Mouse (Mus musculus): Measurements from ENCODE around the gene Pex14.
A peak's percentile ranks its signal among the peaks of the same experiment; 100 is the strongest.
"Not testable (repeated sequence)": the region's sequence is repeated elsewhere in the genome, so short reads cannot be mapped to it uniquely, and the experiment has no call there.

Gene Pex14

GRCm38 (mm10) chr4:149099369-149100017 is at the start of gene Pex14:
Gene Pex14, minus strand, starts transcription at chr4:149099876.
- peak; percentile 92 for DNase-seq (ENCODE audit: low spot score)

GRCm38 (mm10) chr4:149149196-149149595 is 49.5 kb upstream of the Pex14 start:
- no peak for DNase-seq (ENCODE audit: low spot score)

- no peak for DNase-seq (ENCODE audit: low spot score)
These were observed 48.4 kb upstream of the Pex14 start for GRCm38 (mm10) chr4:149148084-149148483.

GRCm38 (mm10) chr4:149147528-149147927 is 47.9 kb upstream of the Pex14 start:
- no peak for DNase-seq (ENCODE audit: low spot score)

GRCm38 (mm10) chr4:149145151-149145550 is 45.5 kb upstream of the Pex14 start:
- no peak for DNase-seq (ENCODE audit: low spot score)

- DNase-seq (ENCODE audit: low spot score) = peak; percentile 95
These were observed 44.8 kb upstream of the Pex14 start for GRCm38 (mm10) chr4:149144459-149144858.

- no peak for DNase-seq (ENCODE audit: low spot score)
These were observed 43.9 kb upstream of the Pex14 start for GRCm38 (mm10) chr4:149143594-149143993.

- DNase-seq (ENCODE audit: low spot score) = no peak
These were observed 38.8 kb upstream of the Pex14 start for GRCm38 (mm10) chr4:149138515-149138914.

- peak; percentile 95 for DNase-seq (ENCODE audit: low spot score)
These were observed 37.5 kb upstream of the Pex14 start, which contains the start of gene Cenps for GRCm38 (mm10) chr4:149136982-149137770. Gene Cenps, minus strand, starts transcription at chr4:149137629.

GRCm38 (mm10) chr4:149136116-149136850 is 36.6 kb upstream of the Pex14 start:
- peak; percentile 11 for DNase-seq (ENCODE audit: low spot score)

- no peak for DNase-seq (ENCODE audit: low spot score)
These were observed 33.7 kb upstream of the Pex14 start for GRCm38 (mm10) chr4:149133395-149133794.

- DNase-seq (ENCODE audit: low spot score) = no peak
These were observed 32.3 kb upstream of the Pex14 start for GRCm38 (mm10) chr4:149131789-149132565.

- DNase-seq (ENCODE audit: low spot score) = no peak
These were observed 31.5 kb upstream of the Pex14 start for GRCm38 (mm10) chr4:149131021-149131752.

- no peak for DNase-seq (ENCODE audit: low spot score)
These were observed 28.8 kb upstream of the Pex14 start for GRCm38 (mm10) chr4:149128467-149128866.

GRCm38 (mm10) chr4:149126663-149127062 is 27.0 kb upstream of the Pex14 start, which contains the start of gene Cort:
Gene Cort, minus strand, starts transcription at chr4:149126763.
- no peak for DNase-seq (ENCODE audit: low spot score)

- DNase-seq (ENCODE audit: low spot score) = no peak
These were observed 26.4 kb upstream of the Pex14 start for GRCm38 (mm10) chr4:149126115-149126509.

GRCm38 (mm10) chr4:149125341-149126114 is 25.9 kb upstream of the Pex14 start:
- no peak for DNase-seq (ENCODE audit: low spot score)

GRCm38 (mm10) chr4:149123432-149123831 is 23.8 kb upstream of the Pex14 start:
- DNase-seq (ENCODE audit: low spot score) = no peak

GRCm38 (mm10) chr4:149119978-149120562 is 20.4 kb upstream of the Pex14 start:
- not testable (repeated sequence) for DNase-seq (ENCODE audit: low spot score)

All from retina, embryonic 14.5 days (tissue).